ENCODE assay signal across 37 mouse cellular contexts in genomic region chr2:101621611-101622010, GRCm38 (mm10). TPM values are rescaled to one million over a fixed set of nuclear protein-coding genes. Genes with fewer than 3 reads are reported as not detected.
A peak's percentile ranks its signal among the peaks of the same experiment; 100 is the strongest.
DNase-seq lines count a peak whose midpoint lies in the region; ATAC-seq and TF ChIP-seq lines count a peak whose summit lies in the region.
"Had no signal": no experiment of that assay in that cellular context is flagged by ENCODE, and none has a peak within 500 bp of the region (broad histone marks: within the 10 kb centered on the region; RNA-seq: fewer than 3 reads in every experiment).

No protein-coding gene starts in this region.

- no peak overlapping the region for H3K4me2 ChIP-seq in forebrain, embryonic 11.5 days (ENCODE audit: low read depth, low read length, severe bottlenecking)
- H3K4me2 ChIP-seq in forebrain, embryonic 16.5 days (ENCODE audit: low read length), result no peak overlapping the region
- H3K4me2 ChIP-seq: intestine, embryonic 15.5 days; limb, embryonic 15.5 days; neural tube, embryonic 12.5 days; stomach, embryonic 15.5 days had no signal

- no peak overlapping the region for H3K4me3 ChIP-seq in forebrain, embryonic 11.5 days (ENCODE audit: low read depth, low read length)
- no peak overlapping the region for H3K4me3 ChIP-seq in forebrain, embryonic 16.5 days (replicated peaks; ENCODE audit: low read length)
- H3K4me3 ChIP-seq in thymus, adult 2 months (ENCODE audit: control insufficient read depth, insufficient read depth, low read length), result no peak overlapping the region
- H3K4me3 ChIP-seq: gastrocnemius, adult 2 months; intestine, embryonic 15.5 days; limb, embryonic 10.5 days; limb, embryonic 15.5 days; myocyte; neural tube, embryonic 12.5 days; stomach, embryonic 15.5 days had no signal

- no peak for ATAC-seq in forebrain, embryonic 11.5 days (replicated peaks; ENCODE audit: low FRiP score)
- ATAC-seq in forebrain, embryonic 16.5 days, result no peak
- peak; percentile 32 for ATAC-seq in megakaryocyte progenitor cell, adult 5-6 weeks (replicated peaks; ENCODE audit: poor library complexity)
- ATAC-seq: activated CD4-positive, CD25-positive, alpha-beta regulatory T cell, adult 4 months; forebrain, embryonic 14.5 days; hindbrain, postnatal 0 days; intestine, embryonic 15.5 days; midbrain, embryonic 16.5 days had no signal

- 69% methylated on average over 7 of the region's 7 CpGs for WGBS in forebrain, embryonic 11.5 days
- 50% methylated on average over 7 of the region's 7 CpGs for WGBS in forebrain, embryonic 16.5 days
- 11% methylated on average over 7 of the region's 7 CpGs for WGBS in thymus, adult 2 months

- TF ChIP-seq POLR2A in thymus, adult 2 months (IDR thresholded peaks at IDR 0.05; ENCODE audit: control insufficient read depth, extremely low read depth, insufficient read depth, low read length, poor library complexity), result no peak

- H3K36me3 ChIP-seq in forebrain, embryonic 11.5 days (ENCODE audit: control insufficient read depth, insufficient read depth, low read length), result no peaks in the 10 kb centered on the region
- no peaks in the 10 kb centered on the region for H3K36me3 ChIP-seq in forebrain, embryonic 16.5 days (ENCODE audit: control insufficient read depth, insufficient read depth)
- H3K36me3 ChIP-seq in thymus, adult 2 months (ENCODE audit: control insufficient read depth, insufficient read depth, low read length), result peaks cover 4% of the 10 kb centered on the region; the same call in 1 of the 2 replicates
- H3K36me3 ChIP-seq: intestine, embryonic 15.5 days; limb, embryonic 10.5 days; limb, embryonic 15.5 days; neural tube, embryonic 12.5 days; stomach, embryonic 15.5 days had no signal

- H3K27ac ChIP-seq in forebrain, embryonic 11.5 days (ENCODE audit: low read depth, low read length), result no peak overlapping the region
- no peak overlapping the region for H3K27ac ChIP-seq in forebrain, embryonic 16.5 days (ENCODE audit: low read length)
- peak overlapping the region; percentile 100 for H3K27ac ChIP-seq in thymus, adult 2 months (ENCODE audit: control insufficient read depth, insufficient read depth, low read length)
- H3K27ac ChIP-seq: gastrocnemius, adult 2 months; hindbrain, postnatal 0 days; intestine, embryonic 15.5 days; limb, embryonic 10.5 days; limb, embryonic 15.5 days; liver, embryonic 14.5 days; neural tube, embryonic 12.5 days; stomach, embryonic 15.5 days had no signal

- no peaks in the 10 kb centered on the region for H3K9me3 ChIP-seq in forebrain, embryonic 11.5 days (ENCODE audit: control insufficient read depth, low read length)
- no peaks in the 10 kb centered on the region for H3K9me3 ChIP-seq in forebrain, embryonic 16.5 days (ENCODE audit: control insufficient read depth, low read length)
- H3K9me3 ChIP-seq: intestine, embryonic 15.5 days; limb, embryonic 10.5 days; limb, embryonic 15.5 days; neural tube, embryonic 12.5 days; stomach, embryonic 15.5 days had no signal

- peak; percentile 48 for DNase-seq in forebrain, embryonic 11.5 days (ENCODE audit: low spot score)
- DNase-seq in thymus, adult 2 months, result peak; percentile 25
- DNase-seq in thymus, postnatal 4 days, result no peak
- DNase-seq in MEL-GATA-1-ER (ENCODE audit: extremely low read depth, low read depth), result peak; percentile 24
- DNase-seq in cerebellum, adult 9-11 months, result no peak
- no peak for DNase-seq in gastrocnemius, adult 18-20 months (ENCODE audit: low spot score)
- DNase-seq: adrenal gland, adult 8-10 months; cerebellum, adult 2 months; cerebellum, postnatal 25 days; gastrocnemius, adult 2 months; gastrocnemius, postnatal 36 days; heart, postnatal 14 days; kidney, adult 8-10 months; kidney, postnatal 10 days; layer of hippocampus, adult 9-11 months; lung, adult 2 months; lung, postnatal 4 days; right cerebral cortex, postnatal 14 days had no signal

- H3K9ac ChIP-seq in forebrain, embryonic 11.5 days (ENCODE audit: low read length), result no peak overlapping the region
- H3K9ac ChIP-seq in forebrain, embryonic 16.5 days (replicated peaks; ENCODE audit: low read depth, low read length), result no peak overlapping the region
- H3K9ac ChIP-seq: intestine, embryonic 15.5 days; limb, embryonic 15.5 days; liver, embryonic 14.5 days; neural tube, embryonic 12.5 days; stomach, embryonic 15.5 days had no signal

- H3K4me1 ChIP-seq in forebrain, embryonic 11.5 days (replicated peaks; ENCODE audit: control insufficient read depth, insufficient read depth, low read length), result 0 out of 2 replicates have a peak, but pooled peaks cover 2% of the 10 kb centered on the region
- H3K4me1 ChIP-seq in forebrain, embryonic 16.5 days (replicated peaks; ENCODE audit: control insufficient read depth, insufficient read depth, low read length), result no peaks in the 10 kb centered on the region
- peaks cover 17% of the 10 kb centered on the region for H3K4me1 ChIP-seq in thymus, adult 2 months (replicated peaks; ENCODE audit: control insufficient read depth, insufficient read depth, low read length)
- H3K4me1 ChIP-seq: intestine, embryonic 15.5 days; limb, embryonic 15.5 days; stomach, embryonic 15.5 days had no signal

- no peak for TF ChIP-seq CTCF in thymus, adult 2 months (IDR thresholded peaks at IDR 0.05; ENCODE audit: borderline replicate concordance, control insufficient read depth, extremely low read depth, insufficient read depth, low read length, poor library complexity)

- H3K27me3 ChIP-seq in forebrain, embryonic 11.5 days (ENCODE audit: control insufficient read depth, insufficient read depth, low read length), result no peaks in the 10 kb centered on the region
- H3K27me3 ChIP-seq in forebrain, embryonic 16.5 days (replicated peaks; ENCODE audit: control insufficient read depth, insufficient read depth, low read length), result no peaks in the 10 kb centered on the region
- H3K27me3 ChIP-seq in thymus, adult 2 months (ENCODE audit: control insufficient read depth, insufficient read depth, low read length), result no peaks in the 10 kb centered on the region
- H3K27me3 ChIP-seq: intestine, embryonic 15.5 days; limb, embryonic 15.5 days; neural tube, embryonic 12.5 days; stomach, embryonic 15.5 days had no signal

RNA-seq across cellular contexts. Expression of gene Rag2, which starts 2.9 kb away (rescaled TPM):
- polyA plus RNA-seq in forebrain, embryonic 11.5 days (2014; fragmentation: Nextera tagmentation; extraction: Ambion mirVana), result not detected in 2 replicates
- not detected in 2 replicates for polyA plus RNA-seq in forebrain, embryonic 16.5 days (2015; fragmentation: Nextera tagmentation; extraction: Ambion mirVana)
- 41.8 and 55.7 TPM in 2 replicates for polyA plus RNA-seq in thymus, adult 2 months (2012; rRNA removed)
- total RNA-seq in megakaryocyte progenitor cell, adult 5-6 weeks (2015), result 1.7 and 3.4 TPM in 2 replicates
- total RNA-seq in megakaryocyte progenitor cell, adult 5-6 weeks (2017), result 0.83 and 1.7 TPM in 2 replicates
- total RNA-seq in gastrocnemius, adult 18-20 months (2021), result not detected
- total RNA-seq: adrenal gland, adult 8-10 months; adrenal gland, postnatal 4 days; gastrocnemius, adult 2 months; hindbrain, postnatal 0 days; left cerebral cortex, postnatal 10 days had no signal
- polyA plus RNA-seq: activated CD4-positive, CD25-positive, alpha-beta regulatory T cell, adult 4 months; cerebellum, adult 2 months; embryonic facial prominence, embryonic 11.5 days; frontal cortex, adult 2 months; heart, embryonic 14.5 days; hindbrain, postnatal 0 days; limb, embryonic 10.5 days; limb, embryonic 15.5 days; lung, adult 2 months; myocyte; neural tube, embryonic 12.5 days; small intestine, adult 2 months had no signal

RNA-seq across cellular contexts. Expression of gene Rag1, which starts 27.7 kb away (rescaled TPM):
- 0.08 and 0.27 TPM in 2 replicates for polyA plus RNA-seq in forebrain, embryonic 11.5 days (2014; fragmentation: Nextera tagmentation; extraction: Ambion mirVana)
- 0.05 and 0.07 TPM in 2 replicates for polyA plus RNA-seq in forebrain, embryonic 16.5 days (2015; fragmentation: Nextera tagmentation; extraction: Ambion mirVana)
- 330 and 350 TPM in 2 replicates for polyA plus RNA-seq in thymus, adult 2 months (2012; rRNA removed)
- 0.02 and 0.07 TPM in 2 replicates for total RNA-seq in megakaryocyte progenitor cell, adult 5-6 weeks (2015)
- 0.07 TPM in 1 of 2 replicates, not detected in the other for total RNA-seq in megakaryocyte progenitor cell, adult 5-6 weeks (2017)
- total RNA-seq in gastrocnemius, adult 18-20 months (2021), result not detected
- total RNA-seq: gastrocnemius, adult 2 months had no signal
- polyA plus RNA-seq: activated CD4-positive, CD25-positive, alpha-beta regulatory T cell, adult 4 months; heart, embryonic 14.5 days; myocyte; small intestine, adult 2 months had no signal

RNA-seq across cellular contexts. Expression of gene B230118H07Rik, which starts 27.7 kb away (rescaled TPM):
- 60.7 and 60.8 TPM in 2 replicates for polyA plus RNA-seq in forebrain, embryonic 11.5 days (2014; fragmentation: Nextera tagmentation; extraction: Ambion mirVana)
- polyA plus RNA-seq in forebrain, embryonic 16.5 days (2015; fragmentation: Nextera tagmentation; extraction: Ambion mirVana), result 44.1 and 44.4 TPM in 2 replicates
- polyA plus RNA-seq in thymus, adult 2 months (2012; rRNA removed), result 2.8 and 3.4 TPM in 2 replicates
- total RNA-seq in megakaryocyte progenitor cell, adult 5-6 weeks (2015), result 82.9 and 120 TPM in 2 replicates
- 106 and 118 TPM in 2 replicates for total RNA-seq in megakaryocyte progenitor cell, adult 5-6 weeks (2017)
- total RNA-seq in gastrocnemius, adult 18-20 months (2021), result 10 to 100 TPM; 81.0 to 87.2 TPM

RNA-seq across cellular contexts. Expression of gene Traf6, which starts 56.6 kb away (rescaled TPM):
- polyA plus RNA-seq in forebrain, embryonic 11.5 days (2014; fragmentation: Nextera tagmentation; extraction: Ambion mirVana), result 24.2 and 24.5 TPM in 2 replicates
- 9.7 and 13.7 TPM in 2 replicates for polyA plus RNA-seq in forebrain, embryonic 16.5 days (2015; fragmentation: Nextera tagmentation; extraction: Ambion mirVana)
- polyA plus RNA-seq in thymus, adult 2 months (2012; rRNA removed), result 31.9 and 34.5 TPM in 2 replicates
- 24.5 and 27.1 TPM in 2 replicates for total RNA-seq in megakaryocyte progenitor cell, adult 5-6 weeks (2015)
- 14.0 and 14.1 TPM in 2 replicates for total RNA-seq in megakaryocyte progenitor cell, adult 5-6 weeks (2017)
- total RNA-seq in gastrocnemius, adult 18-20 months (2021), result 10 to 100 TPM; 10.2 to 11.4 TPM

Comparison
In these comparisons a context has a peak if more than half of its experiments do, and no peak if none do; other contexts are left out.
1. DNase-seq: peak in forebrain, embryonic 11.5 days (single experiment), thymus, adult 2 months (single experiment) and MEL-GATA-1-ER (single experiment); none in thymus, postnatal 4 days (single experiment), cerebellum, adult 9-11 months (single experiment) and gastrocnemius, adult 18-20 months (single experiment).
2. RNA of gene Rag2, which starts 2.9 kb away (polyA plus RNA-seq): 41.8 to 55.7 TPM in thymus, adult 2 months; not detected in forebrain, embryonic 16.5 days and not detected in forebrain, embryonic 11.5 days; every median in the first group is over 10 times any median in the second.
3. RNA of gene Rag1, which starts 27.7 kb away (polyA plus RNA-seq): 330 to 350 TPM in thymus, adult 2 months; 0.08 to 0.27 TPM in forebrain, embryonic 11.5 days and 0.05 to 0.07 TPM in forebrain, embryonic 16.5 days; every median in the first group is over 100 times any median in the second.
4. RNA of gene B230118H07Rik, which starts 27.7 kb away (polyA plus RNA-seq): 60.7 to 60.8 TPM in forebrain, embryonic 11.5 days and 44.1 to 44.4 TPM in forebrain, embryonic 16.5 days; 2.8 to 3.4 TPM in thymus, adult 2 months; every median in the first group is over 10 times any median in the second.